Mouse (Mus musculus) Patski (cell line): ENCODE data around the gene Oscp1. TPM values are rescaled to one million over a fixed set of nuclear protein-coding genes. Genes with fewer than 3 reads are reported as not detected.

Experiments used
- ATAC-seq: fragments of 100-300 bp; one replicate; pipeline ENCODE4 v1.8.0; 2021
- CTCF ChIA-PET: fragments of 350-600 bp; sonication (Branson Sonifier 250); formaldehyde crosslinking; loops from one replicate; lab custom pipeline; 2022; ENCODE audit warnings: inconsistent platforms; lab: Charles Lee
- POLR2A ChIA-PET: fragments of 350-600 bp; sonication (Branson Sonifier 250); formaldehyde crosslinking; loops from one replicate; lab custom pipeline; 2022; ENCODE audit warnings: antibody characterized with exemption, inconsistent platforms; lab: Charles Lee
- DNase-seq: peaks from one replicate; pipeline ENCODE4 v3.0.0-alpha.2; 2011; ENCODE audit warnings: low read depth, low spot score
- H3K27me3 ChIP-seq: fragments of 371-371 bp; one replicate; pipeline ENCODE4 v1.5.1; 2021
- CTCF ChIP-seq: fragments of 100-300 bp; IDR thresholded peaks from one replicate; pipeline ENCODE4 v1.5.1; 2021
- in situ Hi-C: fragments of 300-500 bp; cut with MboI; formaldehyde crosslinking; loops from 3 replicates; pipeline ENCODE4 v1.11.1; 2018; ENCODE audit warnings: low pct_unique_long_range_greater_than_20kb, mixed read lengths
- polyA plus RNA-seq: library from polyadenylated mRNA; unstranded; gene quantifications from one replicate; pipeline ENCODE4 v1.2.3, GENCODE M21; 2021

Gene Oscp1
- polyA plus RNA-seq, 1 experiment from 2014 or later: 13.5 TPM

DNA sequence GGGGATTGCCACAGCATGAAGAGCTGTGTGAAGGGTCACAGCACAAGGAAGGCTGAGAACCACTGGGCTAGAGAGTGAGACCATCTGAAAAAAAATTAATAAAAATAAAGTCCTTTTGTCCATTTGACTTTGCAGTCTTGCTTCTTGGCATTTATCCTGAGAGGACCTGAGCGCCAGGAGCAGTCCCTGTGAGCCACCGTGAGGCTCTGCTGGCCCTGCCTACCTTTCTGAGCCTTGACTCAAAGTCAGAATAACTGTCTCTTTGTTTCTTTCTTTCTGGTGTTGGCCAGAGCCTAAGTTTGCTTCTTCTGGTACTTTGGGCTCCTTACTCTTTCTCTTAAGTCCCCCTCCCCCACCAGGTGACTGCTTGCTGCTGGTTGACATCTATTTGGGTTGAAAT, 62.1 kb downstream of the Oscp1 start:
- no peak for TF ChIP-seq CTCF
- no peak for DNase-seq
- in situ Hi-C loops: no loop called here
- no peak for ATAC-seq
- ChIA-PET POLR2A (no interaction called here), CTCF (interaction anchor here (0.9 kb wide), 1 partner anchor 34 kb away, joined by 3 read pairs; no protein-coding TSS in a partner anchor)
- no peaks in the 10 kb centered on the region for H3K27me3 ChIP-seq

DNA sequence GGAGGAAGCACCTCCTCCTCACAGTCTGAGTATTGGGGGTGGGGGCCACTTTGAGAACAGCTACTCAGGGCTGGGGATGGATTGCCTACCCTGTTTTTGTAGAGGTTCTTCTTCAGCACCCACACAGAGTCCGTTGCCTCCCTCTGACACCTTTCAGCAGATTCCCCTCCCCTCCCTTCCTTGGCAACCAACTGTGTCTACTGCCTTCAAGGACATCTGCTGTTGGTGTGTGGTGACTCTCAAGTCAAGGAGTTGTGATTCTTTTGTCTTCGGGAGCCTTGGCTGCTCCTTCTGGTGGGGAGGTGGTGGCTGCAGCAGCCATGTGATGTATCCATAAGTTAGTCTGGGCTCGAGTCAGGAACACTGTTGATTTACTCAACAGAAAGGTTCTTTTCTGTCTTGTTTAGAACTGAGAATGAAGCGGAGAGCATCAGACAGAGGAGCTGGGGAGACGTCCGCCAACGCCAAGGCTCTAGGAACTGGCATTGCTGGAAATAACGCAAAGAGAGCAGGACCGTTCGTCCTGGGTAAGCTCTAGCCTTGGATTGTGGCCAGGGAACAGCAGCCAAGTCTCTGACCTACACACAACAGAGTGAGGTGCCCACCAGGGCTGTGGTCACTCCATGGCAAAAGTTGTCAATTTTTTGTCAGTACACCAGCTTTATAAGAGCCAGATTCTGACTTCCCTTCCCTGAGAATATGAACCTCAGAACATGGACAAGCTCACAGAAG, 65.1 kb downstream of the Oscp1 start:
- DNase-seq (no peak), ATAC-seq (no peak)
- POLR2A ChIA-PET: interaction anchor here (1.3 kb wide), 1 partner anchor 14 kb away, joined by 4 read pairs; no protein-coding TSS in a partner anchor

DNA sequence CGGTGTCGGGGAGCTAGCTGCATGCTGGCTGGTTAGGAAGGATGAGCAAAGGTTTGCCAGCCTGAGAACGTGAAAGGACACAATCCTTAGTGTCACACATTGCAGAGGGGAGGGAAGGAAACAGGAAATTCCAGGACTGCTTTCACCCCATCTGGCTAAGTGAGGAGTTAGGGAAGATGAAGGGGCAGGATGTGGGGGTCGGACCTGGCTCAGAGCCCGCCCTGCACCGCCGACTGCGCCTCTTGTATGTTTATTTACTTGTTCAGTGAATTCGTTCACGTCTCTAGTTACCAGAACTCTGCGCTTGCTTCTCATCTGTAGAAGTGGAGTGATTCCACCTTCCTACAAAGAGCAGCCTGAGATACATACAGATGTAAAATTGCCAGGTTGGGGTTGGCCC, 72.1 kb downstream of the Oscp1 start:
- ChIA-PET POLR2A (interaction anchor here (0.8 to 2.5 kb wide), 6 partner anchors 17 to 73 kb away, joined by 3 to 20 read pairs (median 4); partner anchors contain the start of genes Eva1b and Stk40), CTCF (interaction anchor here (0.8 to 2.3 kb wide), 8 partner anchors 9 to 183 kb away, joined by 3 to 8 read pairs (median 4); no protein-coding TSS in a partner anchor)
- in situ Hi-C loops: no loop called here
- TF ChIP-seq CTCF: no peak
- no peaks in the 10 kb centered on the region for H3K27me3 ChIP-seq
- ATAC-seq (no peak), DNase-seq (no peak)

More for the DNA sequence above, 65.1 kb downstream of the Oscp1 start:
- in situ Hi-C loops: no loop called here
- no peak for TF ChIP-seq CTCF
- CTCF ChIA-PET: no interaction called here
- H3K27me3 ChIP-seq: no peaks in the 10 kb centered on the region

DNA sequence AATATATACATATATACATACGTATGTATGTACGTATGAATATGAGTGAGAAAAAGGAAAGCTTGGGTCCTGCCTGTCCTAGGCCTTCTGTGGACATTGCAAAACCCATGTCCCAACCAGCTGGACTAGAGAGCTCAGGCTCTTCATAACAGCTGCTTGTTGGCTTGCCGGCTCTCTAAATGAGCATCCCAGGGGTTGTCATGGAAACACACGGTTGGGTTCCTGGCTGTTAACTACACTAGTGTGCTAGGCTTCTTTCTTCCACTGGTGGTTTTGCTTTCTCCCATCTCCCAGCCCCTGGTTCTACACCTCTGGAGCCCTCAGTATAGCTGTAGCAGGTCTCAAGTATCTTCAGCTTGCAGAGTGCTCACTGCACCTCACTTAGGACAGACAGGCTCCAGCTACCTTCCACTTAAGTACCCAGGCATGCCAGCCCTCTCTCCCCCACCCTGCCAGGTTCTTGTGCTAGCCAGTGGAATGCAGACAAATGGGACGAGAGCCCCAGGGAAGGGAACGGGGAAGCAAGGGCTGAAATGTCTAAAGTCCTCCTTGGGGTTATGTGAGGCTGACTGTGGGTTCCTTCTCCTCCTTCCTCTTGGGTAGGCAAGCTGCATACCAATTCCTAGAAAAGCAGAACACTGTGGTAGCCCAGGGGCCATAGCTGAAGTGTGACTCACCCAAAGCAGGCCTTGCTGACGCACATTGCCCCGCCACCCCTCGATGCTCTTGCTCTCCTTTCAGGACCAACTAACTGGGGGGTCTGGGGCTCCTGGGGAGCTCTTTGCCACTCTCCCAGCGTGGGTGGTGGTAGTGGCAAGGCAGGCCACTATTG, 73.1 kb downstream of the Oscp1 start:
- ChIA-PET POLR2A (interaction anchor here (0.8 to 2.5 kb wide), 8 partner anchors 12 to 72 kb away, joined by 3 to 20 read pairs (median 4); partner anchors contain the start of genes Eva1b and Stk40), CTCF (interaction anchor here (0.8 to 2.3 kb wide), 11 partner anchors 10 to 182 kb away, joined by 3 to 8 read pairs (median 4); no protein-coding TSS in a partner anchor)
- in situ Hi-C loops: no loop called here
- H3K27me3 ChIP-seq: no peaks in the 10 kb centered on the region
- ATAC-seq (peak; percentile 90), DNase-seq (peak; percentile 89)
- TF ChIP-seq CTCF: no peak

DNA sequence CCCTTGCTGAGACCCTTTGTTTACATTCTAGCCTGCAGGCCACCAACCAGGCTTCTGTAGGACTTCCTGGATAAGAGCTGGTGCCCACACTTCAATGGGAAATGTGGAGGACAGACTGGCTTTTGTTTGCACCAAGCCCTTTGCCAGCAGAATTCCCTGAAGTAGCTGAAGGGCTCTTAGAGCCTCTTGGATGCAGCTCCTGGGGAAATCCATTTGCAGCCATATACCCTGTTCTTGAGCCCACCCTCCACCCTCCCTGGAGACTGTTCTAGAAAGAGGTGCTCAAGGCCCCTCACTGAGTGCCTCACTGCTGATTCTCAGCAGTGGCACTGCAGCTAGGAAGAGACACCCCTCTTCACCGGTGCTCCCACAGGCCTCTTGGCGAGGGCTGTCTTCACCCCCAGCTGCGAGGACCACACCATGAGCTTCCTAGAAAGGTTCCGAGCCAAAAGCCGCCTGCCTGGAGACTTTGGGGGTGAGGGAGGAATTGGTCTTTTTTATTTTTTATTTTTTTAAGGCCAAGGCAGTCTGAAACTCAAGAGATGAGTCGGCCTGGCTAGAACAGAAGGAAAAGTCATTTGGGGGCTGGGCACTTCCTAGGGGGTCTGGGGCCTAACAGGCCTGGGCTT, 74.4 kb downstream of the Oscp1 start:
- CTCF ChIA-PET: interaction anchor here (1.3 to 2.3 kb wide), 3 partner anchors 9 to 28 kb away, joined by 3 to 8 read pairs (median 3); no protein-coding TSS in a partner anchor
- H3K27me3 ChIP-seq: no peaks in the 10 kb centered on the region
- no peak for TF ChIP-seq CTCF
- ATAC-seq: no peak
- POLR2A ChIA-PET: interaction anchor here (0.5 to 2.5 kb wide), 4 partner anchors 14 to 1842 kb away, joined by 3 to 20 read pairs (median 4); partner anchors contain the start of genes Eva1b and Stk40
- DNase-seq: no peak
- in situ Hi-C loops: no loop called here

DNA sequence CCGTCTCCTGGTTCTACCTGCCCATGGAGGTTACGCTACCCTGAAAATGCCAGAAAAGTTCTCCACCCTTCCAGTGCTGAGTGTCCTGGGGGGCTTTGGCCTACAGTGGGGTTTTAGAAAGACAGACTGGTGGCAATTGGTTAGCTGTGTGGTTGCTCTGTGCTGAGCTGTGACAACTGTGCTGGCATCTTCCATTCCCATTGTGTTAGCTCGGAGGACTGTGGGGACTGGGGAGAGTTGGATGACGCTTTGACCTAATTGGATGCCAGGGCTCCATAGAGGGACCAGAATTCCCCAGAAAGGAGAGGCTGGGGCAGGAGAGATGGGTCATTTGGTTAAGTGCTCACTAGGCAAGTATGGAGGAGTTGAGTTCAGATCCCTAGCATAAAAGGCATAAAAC, 75.9 kb downstream of the Oscp1 start:
- POLR2A ChIA-PET: no interaction called here
- in situ Hi-C loops: no loop called here
- H3K27me3 ChIP-seq: no peaks in the 10 kb centered on the region
- DNase-seq (no peak), ATAC-seq (no peak)
- no peak for TF ChIP-seq CTCF
- CTCF ChIA-PET: no interaction called here

DNA sequence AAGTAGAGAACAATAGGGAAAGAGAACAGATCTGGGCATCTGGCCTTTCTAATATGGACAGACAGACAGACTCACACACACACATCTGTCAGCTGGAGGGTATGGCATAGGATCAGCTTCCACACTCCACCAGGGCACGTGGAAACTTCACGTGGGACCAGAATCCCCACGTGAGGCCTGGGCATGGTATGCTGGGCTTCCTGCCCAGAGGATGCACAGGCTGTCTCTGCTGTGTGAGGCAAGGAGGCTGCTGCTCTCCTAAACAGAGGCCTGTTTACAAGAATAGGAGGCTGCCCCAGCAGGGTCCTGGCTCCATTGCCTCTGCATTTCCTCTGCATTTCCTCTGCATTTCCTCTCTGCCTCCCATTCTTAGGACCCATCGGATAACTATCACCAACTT, 76.3 kb downstream of the Oscp1 start:
- DNase-seq (no peak), ATAC-seq (no peak)
- TF ChIP-seq CTCF: no peak
- in situ Hi-C loops: no loop called here
- ChIA-PET CTCF (no interaction called here), POLR2A (no interaction called here)
- no peaks in the 10 kb centered on the region for H3K27me3 ChIP-seq

DNA sequence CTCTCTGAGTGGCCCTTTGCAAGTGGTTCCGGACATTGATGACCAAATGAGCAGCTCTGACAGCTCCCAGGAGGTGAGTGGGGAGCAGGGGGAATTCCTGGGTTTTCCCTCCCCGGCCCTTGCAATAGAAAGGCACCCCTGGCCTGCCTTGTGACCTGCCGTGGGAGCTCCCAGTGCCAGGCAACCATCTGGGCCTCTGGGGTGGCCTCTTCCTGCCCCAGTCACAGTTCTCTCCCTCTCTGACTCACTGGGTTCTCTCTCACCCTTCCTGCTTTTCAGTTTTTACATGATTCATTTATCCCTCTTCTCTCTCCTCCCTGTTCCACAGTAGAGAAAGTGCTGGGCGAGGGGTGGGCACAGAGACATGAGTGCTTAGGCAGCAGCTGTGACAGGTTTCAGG, 79.4 kb downstream of the Oscp1 start:
- no peaks in the 10 kb centered on the region for H3K27me3 ChIP-seq
- DNase-seq (peak; percentile 27), ATAC-seq (peak; percentile 58)
- CTCF ChIA-PET: interaction anchor here (1.5 kb wide), 1 partner anchor 52 kb away, joined by 3 read pairs; no protein-coding TSS in a partner anchor
- POLR2A ChIA-PET: interaction anchor here (1.0 to 1.1 kb wide), 2 partner anchors 12 to 18 kb away, joined by 3 read pairs; no protein-coding TSS in a partner anchor
- no peak for TF ChIP-seq CTCF
- in situ Hi-C loops: no loop called here

DNA sequence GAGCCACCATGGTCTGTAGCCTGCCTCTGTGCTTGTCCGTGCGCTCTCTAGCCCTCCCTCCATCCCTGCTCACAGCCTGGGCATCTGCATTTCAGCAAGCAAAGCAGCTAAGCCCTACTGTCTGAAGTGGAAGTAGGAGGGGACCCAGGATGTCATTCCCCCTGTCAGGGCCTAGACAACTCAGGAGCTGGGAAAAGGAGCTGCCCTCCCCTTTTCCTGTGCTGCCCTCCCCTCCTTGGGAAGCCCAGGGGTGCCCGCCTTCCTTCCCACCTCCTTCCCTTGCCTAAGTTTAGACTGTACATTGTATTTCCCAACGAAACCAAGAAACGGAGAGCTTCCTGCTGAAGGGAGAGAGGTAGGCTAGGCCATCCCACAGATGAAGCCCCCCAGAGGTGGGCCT, 82.7 kb downstream of the Oscp1 start:
- DNase-seq (no peak), ATAC-seq (no peak)
- no peak for TF ChIP-seq CTCF
- in situ Hi-C loops: no loop called here
- H3K27me3 ChIP-seq: no peaks in the 10 kb centered on the region
- ChIA-PET POLR2A (no interaction called here), CTCF (interaction anchor here (1.0 kb wide), 2 partner anchors 9 to 33 kb away, joined by 3 read pairs; no protein-coding TSS in a partner anchor)

Other genes with a start within 250 kb of the Oscp1 start
- not detected for gene Csf3r, start 34.0 kb upstream of the Oscp1 start, polyA plus RNA-seq
- 56.7 TPM for gene Mrps15, start 11.6 kb upstream of the Oscp1 start, polyA plus RNA-seq
- gene Lsm10, start 38.1 kb downstream of the Oscp1 start, polyA plus RNA-seq: 30.7 TPM
- gene Stk40, start 45.4 kb downstream of the Oscp1 start, polyA plus RNA-seq: 11.8 TPM
- 62.2 TPM for gene Eva1b, start 89.2 kb downstream of the Oscp1 start, polyA plus RNA-seq
- gene Sh3d21, start 104.9 kb downstream of the Oscp1 start, polyA plus RNA-seq: 0.54 TPM
- 141 TPM for gene Thrap3, start 144.2 kb downstream of the Oscp1 start, polyA plus RNA-seq
- gene Map7d1, start 197.8 kb downstream of the Oscp1 start, polyA plus RNA-seq: 94.1 TPM
- 71.6 TPM for gene Trappc3, start 203.8 kb downstream of the Oscp1 start, polyA plus RNA-seq
- 0.13 TPM for gene Col8a2, start 228.2 kb downstream of the Oscp1 start, polyA plus RNA-seq